Mouse (Mus musculus) testis, adult 2 months (tissue): ENCODE measurements at regions not wholly inside any gene's neighbourhood (a gene's known extent, or its start where the extent isn't known, plus 50 kb on each side); places are given as distances from the start of the nearest gene placed in this dataset.

Source experiments
- CTCF ChIP-seq: fragments of 200-500 bp; IDR thresholded peaks from 2 replicates; pipeline ENCODE4 v1.5.1; 2012; ENCODE audit warnings: low read depth, mild to moderate bottlenecking, inconsistent platforms, low read length, moderate library complexity; ENCODE audit not compliant: control insufficient read depth, insufficient read depth, insufficient replicate concordance
- POLR2A ChIP-seq: fragments of 200-500 bp; IDR thresholded peaks from 2 replicates; pipeline ENCODE4 v1.6.1; 2012; ENCODE audit warnings: low read depth, mild to moderate bottlenecking, inconsistent platforms, low read length, moderate library complexity; ENCODE audit not compliant: control insufficient read depth

DNA sequence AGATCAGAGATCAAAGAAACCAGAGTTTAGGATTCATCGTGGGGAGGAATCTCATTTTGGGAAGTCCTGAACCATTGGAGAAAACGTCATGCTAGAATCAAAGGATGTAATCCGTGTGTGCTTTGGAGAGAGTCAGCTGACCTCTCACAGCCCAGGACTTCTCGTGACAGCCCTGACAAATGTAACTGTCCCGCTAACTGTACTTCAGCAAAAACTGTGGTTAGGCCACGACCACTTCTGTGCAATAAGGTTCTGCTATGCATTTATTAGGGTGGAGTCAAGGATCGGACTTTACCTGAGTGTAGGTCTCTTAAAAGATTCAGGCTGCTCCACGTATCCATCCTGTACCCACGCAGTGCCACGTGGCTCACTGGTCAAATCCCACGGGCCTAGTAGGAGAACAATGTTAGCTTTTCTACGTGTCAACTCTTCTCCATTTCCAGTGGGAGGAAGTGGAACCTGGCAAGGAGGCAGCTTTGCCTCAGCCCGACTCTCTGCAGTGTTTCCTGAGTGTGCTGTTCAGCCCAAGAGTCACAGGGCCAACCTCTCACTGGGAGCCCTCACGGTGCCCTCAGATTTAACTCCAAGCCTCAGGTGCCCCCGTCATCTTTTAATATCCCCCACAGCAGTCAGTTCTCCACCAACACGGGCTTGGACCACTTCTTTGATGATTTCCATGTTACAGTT lies 88.1 kb downstream of the Il12a start:
- TF ChIP-seq CTCF = no peak
- TF ChIP-seq POLR2A = no peak
